Mouse (Mus musculus) liver, postnatal 0 days (tissue): ENCODE results near the gene Uhrf1bp1. TPM values are rescaled to one million over a fixed set of nuclear protein-coding genes. Genes with fewer than 3 reads are reported as not detected.

ENCODE experiments used
- ATAC-seq: fragments of 200-750 bp; cut with Nextera tagmentation; 2 replicates; pipeline ENCODE4 v1.8.0; 2017; ENCODE audit warnings: mild to moderate bottlenecking, moderate library complexity
- DNase-seq: peaks from one replicate; pipeline ENCODE4 v3.0.0-alpha.2; 2016
- H3K27ac ChIP-seq: fragments of 300-500 bp; sonication (generic); 2 replicates; pipeline ENCODE4 v1.5.1; 2014; ENCODE audit warnings: antibody characterized with exemption, moderate library complexity, mild to moderate bottlenecking, low read depth
- H3K27me3 ChIP-seq: fragments of 300-500 bp; sonication (generic); 2 replicates; pipeline ENCODE4 v1.6.1; 2014; ENCODE audit warnings: low read length, control low read depth, mixed read lengths; ENCODE audit not compliant: insufficient read depth
- H3K36me3 ChIP-seq: fragments of 300-500 bp; sonication (generic); replicated peaks from 2 replicates; pipeline ENCODE4 v1.6.1; 2014; ENCODE audit warnings: mild to moderate bottlenecking, control low read depth, low read length, moderate library complexity, mixed read lengths; ENCODE audit not compliant: insufficient read depth
- H3K4me1 ChIP-seq: fragments of 300-500 bp; sonication (generic); 2 replicates; pipeline ENCODE4 v1.6.1; 2014; ENCODE audit warnings: antibody characterized with exemption, mild to moderate bottlenecking, control low read depth; ENCODE audit not compliant: insufficient read depth
- H3K4me2 ChIP-seq: fragments of 300-500 bp; sonication (generic); 2 replicates; pipeline ENCODE4 v1.6.1; 2014; ENCODE audit warnings: low read depth, mild to moderate bottlenecking, low read length, moderate library complexity, mixed read lengths
- H3K4me3 ChIP-seq: fragments of 300-500 bp; sonication (generic); 2 replicates; pipeline ENCODE4 v1.5.1; 2014; ENCODE audit warnings: low read depth, low read length
- H3K9ac ChIP-seq: fragments of 300-500 bp; sonication (generic); replicated peaks from 2 replicates; pipeline ENCODE4 v1.6.1; 2014; ENCODE audit warnings: mild to moderate bottlenecking, moderate library complexity
- H3K9me3 ChIP-seq: fragments of 300-500 bp; sonication (generic); 2 replicates; pipeline ENCODE4 v1.6.1; 2016; ENCODE audit warnings: mild to moderate bottlenecking, control low read depth, low read length, mixed read lengths
- CTCF ChIP-seq: sonication (generic); IDR thresholded peaks from 2 replicates; pipeline ENCODE4 v1.5.1; 2016; ENCODE audit warnings: antibody characterized with exemption, low read depth
- EP300 ChIP-seq: IDR thresholded peaks from 2 replicates; pipeline ENCODE4 v1.6.1; 2016; ENCODE audit warnings: antibody characterized with exemption, low read depth, mild to moderate bottlenecking
- WGBS: fragments of 180-500 bp; shearing (Covaris S2); extraction: QIAGEN DNeasy Blood & Tissue Kit; methylation state at CpG from one replicate; pipeline ENCODE4 v1.1.7; 2014; ENCODE audit not compliant: insufficient replicate concordance; 5-methylcytosine and 5-hydroxymethylcytosine counted together
- polyA plus RNA-seq: library from polyadenylated mRNA; unstranded; fragments of >200 nt; fragmentation: Nextera tagmentation; extraction: Ambion mirVana; gene quantifications from 2 replicates; pipeline ENCODE4 v1.2.1, GENCODE M21; 2015

The Uhrf1bp1 gene
- polyA plus RNA-seq, 1 experiment from 2014 or later, result 2.2 TPM

DNA sequence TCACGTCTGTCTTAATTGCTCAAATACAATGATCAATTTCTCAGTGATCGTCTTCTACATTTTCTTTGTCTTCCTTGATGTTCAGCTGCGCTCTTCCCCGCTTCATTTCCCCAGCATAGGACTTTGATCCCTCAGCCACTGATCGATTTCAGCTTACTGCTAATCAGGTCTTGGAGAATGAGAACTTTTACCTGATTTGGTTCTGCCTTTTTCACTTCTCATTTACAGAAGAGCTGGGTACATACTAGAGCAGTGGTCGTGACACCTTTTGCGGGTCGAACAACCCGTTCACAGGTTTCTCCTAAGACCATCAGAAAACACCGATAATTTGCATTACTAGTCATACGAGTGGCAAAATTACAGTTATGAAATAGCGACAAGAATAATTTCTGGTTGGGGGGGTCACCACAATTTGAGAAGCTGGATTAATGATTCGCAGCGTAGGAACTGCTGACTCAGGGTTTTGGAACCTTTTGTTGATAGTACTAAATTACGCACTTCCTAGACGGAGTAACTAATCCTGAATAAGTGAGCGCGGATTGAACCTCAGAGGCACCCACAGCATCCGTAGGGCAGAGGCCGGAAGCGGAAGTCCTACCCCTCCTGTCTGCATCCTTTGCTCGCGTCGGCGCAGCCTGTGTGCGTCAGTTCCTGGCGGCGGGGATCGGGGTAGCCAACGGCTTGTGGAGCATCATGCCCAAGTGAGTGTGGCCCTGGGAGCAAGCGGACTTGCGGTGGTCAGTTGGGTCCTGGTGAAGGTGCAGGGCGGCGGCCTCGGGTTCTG is 16.6 kb upstream of the Uhrf1bp1 start:
- Histone ChIP-seq H3K27me3 (no peaks in the 10 kb centered on the region), H3K4me3 (peak overlapping the region; percentile 81), H3K27ac (peak overlapping the region; percentile 84), H3K36me3 (peaks cover 10% of the 10 kb centered on the region), H3K4me1 (peaks cover 16% of the 10 kb centered on the region; the same call in 1 of the 2 replicates), H3K9ac (peak overlapping the region; percentile 79), H3K4me2 (peak overlapping the region; percentile 78), H3K9me3 (no peaks in the 10 kb centered on the region)
- DNase-seq, result peak; percentile 95
- peak; percentile 84 for TF ChIP-seq EP300
- TF ChIP-seq CTCF, result no peak
- WGBS, result 1% methylated on average over 35 of the region's 35 CpGs
- peak; percentile 99 for ATAC-seq

DNA sequence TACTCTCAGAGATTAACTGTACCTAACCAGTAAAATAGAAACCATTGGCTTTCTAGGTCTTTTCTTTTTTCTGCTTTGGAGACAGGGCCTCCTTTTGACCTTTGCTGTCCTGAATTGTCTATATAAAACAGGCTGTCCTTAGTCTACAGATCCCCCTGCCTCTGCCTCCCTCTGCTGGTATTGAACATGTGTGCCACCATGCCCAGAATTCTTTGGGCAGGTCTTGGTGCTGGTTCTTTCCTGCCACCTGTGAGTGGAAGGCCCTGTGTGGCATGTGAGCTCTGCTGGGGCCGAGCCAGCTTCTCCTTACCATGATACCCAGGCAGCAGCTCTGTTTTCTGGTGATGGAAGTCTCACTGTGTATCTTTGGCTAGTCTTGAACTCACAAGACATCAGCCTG is 7.9 kb upstream of the Uhrf1bp1 start:
- H3K4me1 ChIP-seq, result no peaks in the 10 kb centered on the region
- no peak for ATAC-seq
- peak; percentile 33 for TF ChIP-seq CTCF
- no peak for TF ChIP-seq EP300
- H3K27me3 ChIP-seq, result no peaks in the 10 kb centered on the region
- H3K27ac ChIP-seq, result no peak overlapping the region
- no peak for DNase-seq
- 78% methylated on average over 1 of the region's 1 CpGs for WGBS
- no peak overlapping the region for H3K4me2 ChIP-seq
- H3K4me3 ChIP-seq, result no peak overlapping the region
- no peaks in the 10 kb centered on the region for H3K9me3 ChIP-seq
- no peak overlapping the region for H3K9ac ChIP-seq
- peaks cover 51% of the 10 kb centered on the region for H3K36me3 ChIP-seq

DNA sequence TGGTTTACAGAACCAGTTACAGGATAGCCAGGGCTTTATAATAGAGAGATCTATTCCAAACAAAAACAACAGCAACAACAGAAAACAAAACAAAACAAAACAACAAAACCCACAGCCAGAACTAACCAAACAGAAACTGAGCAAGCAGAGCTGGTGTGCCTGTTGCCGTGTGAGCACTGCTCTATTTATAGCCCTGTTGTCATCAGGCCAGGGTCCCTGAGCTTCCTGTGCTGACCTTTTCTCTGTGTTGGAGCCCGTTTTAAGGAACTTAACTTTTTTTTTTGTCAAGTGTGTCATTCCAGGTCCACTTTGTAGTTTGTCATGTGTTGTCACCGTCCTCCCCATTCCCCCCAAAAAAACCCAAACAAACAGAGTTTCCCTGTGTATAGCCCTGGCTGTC is 5.2 kb upstream of the Uhrf1bp1 start:
- Histone ChIP-seq H3K9ac (no peak overlapping the region), H3K4me1 (no peaks in the 10 kb centered on the region), H3K36me3 (peaks cover 34% of the 10 kb centered on the region), H3K9me3 (no peaks in the 10 kb centered on the region), H3K27me3 (no peaks in the 10 kb centered on the region), H3K4me3 (no peak overlapping the region), H3K27ac (peak overlapping the region; percentile 75), H3K4me2 (peak overlapping the region; percentile 47; the same call in 1 of the 2 replicates)
- no peak for TF ChIP-seq CTCF
- no peak for TF ChIP-seq EP300
- peak; percentile 82 for ATAC-seq
- 27% methylated on average over 3 of the region's 3 CpGs for WGBS
- DNase-seq, result no peak

DNA sequence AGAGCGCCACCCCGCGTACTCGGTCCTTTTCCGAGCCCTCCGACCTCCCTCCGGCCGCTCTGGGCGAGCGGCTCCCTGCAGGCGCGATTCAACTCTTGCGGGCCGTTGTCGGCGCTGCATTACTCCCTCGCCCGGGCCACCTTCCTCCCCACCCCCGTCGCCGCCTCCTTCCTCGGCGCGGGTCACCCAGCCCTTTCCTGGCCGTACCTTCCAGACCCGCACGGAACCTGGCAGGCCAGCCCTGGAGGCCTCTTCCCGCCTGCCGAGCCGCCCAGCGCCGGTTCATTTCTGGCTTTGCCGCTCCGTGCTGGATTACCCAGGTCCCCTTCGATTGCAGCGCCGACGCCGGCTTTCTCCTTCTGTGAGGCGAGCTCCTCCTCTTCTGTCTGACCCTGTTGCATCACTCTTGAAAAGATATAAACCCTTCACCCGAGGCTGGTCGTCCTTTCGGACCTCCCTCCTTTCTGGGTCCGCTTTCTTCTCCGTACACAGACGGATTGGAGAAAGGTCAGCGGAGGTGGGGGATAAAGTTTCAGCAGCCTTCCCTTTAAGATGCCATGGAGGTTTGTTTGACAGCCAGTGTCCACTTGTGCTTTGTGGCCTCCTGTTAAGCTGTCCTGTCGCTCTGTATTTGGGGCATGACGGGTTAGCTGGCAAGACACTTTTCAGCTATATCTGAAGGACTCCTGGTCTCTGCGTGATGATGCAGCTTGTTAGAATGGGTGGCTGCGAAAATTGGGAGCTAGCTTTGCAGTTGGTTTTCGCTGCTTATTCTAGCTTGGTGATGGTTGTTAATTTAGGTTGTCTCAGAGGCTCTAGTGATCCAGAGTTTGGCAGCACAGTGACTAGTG is 782 bp downstream of the Uhrf1bp1 start:
- Histone ChIP-seq H3K27me3 (no peaks in the 10 kb centered on the region), H3K36me3 (peaks cover 11% of the 10 kb centered on the region), H3K27ac (peak overlapping the region; percentile 90), H3K4me1 (peaks cover 24% of the 10 kb centered on the region), H3K9me3 (no peaks in the 10 kb centered on the region), H3K9ac (peak overlapping the region; percentile 92), H3K4me2 (peak overlapping the region; percentile 97), H3K4me3 (peak overlapping the region; percentile 98)
- WGBS, result 1% methylated on average over 46 of the region's 52 CpGs
- TF ChIP-seq CTCF (no peak), EP300 (no peak)
- peak; percentile 66 for ATAC-seq
- peak; percentile 74 for DNase-seq

DNA sequence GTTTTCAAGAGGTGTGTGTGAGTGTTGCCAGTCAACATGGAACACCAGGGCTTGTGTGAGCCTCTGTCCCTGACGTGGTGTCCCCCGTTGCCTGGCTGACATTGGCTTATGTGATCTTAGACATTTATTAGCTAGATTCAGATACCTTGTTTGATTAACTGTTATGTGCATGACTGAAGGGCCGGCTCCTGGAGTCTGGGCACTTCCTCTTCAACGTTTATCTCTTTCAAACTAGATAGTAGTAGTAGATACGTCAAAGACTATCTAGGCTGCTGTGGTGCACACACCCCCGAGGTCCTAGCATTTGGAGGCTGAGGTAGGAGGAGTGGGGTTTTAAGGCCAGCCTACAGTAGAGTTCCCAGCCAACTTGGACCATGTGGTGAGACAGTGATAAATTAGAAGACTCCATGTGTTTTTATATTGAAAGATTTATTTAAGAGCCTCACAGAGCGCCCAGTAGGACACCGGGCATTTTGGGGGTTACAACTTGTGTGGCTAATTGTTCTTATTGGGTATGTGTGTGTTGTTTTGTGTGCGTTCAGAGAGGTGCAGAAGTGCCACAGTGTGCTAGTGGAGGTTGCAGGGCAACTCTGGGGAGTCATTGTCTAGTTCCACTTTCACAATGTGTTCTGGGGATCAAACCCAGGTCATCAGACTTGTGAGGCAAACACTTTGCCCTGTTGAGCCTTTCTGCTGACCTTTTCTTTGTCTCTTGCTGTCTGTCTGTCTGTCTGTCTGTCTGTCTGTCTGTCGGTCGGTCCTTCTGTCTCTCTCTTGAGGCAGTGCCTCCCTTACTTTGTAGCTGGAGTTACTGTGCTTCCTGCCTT is 1.6 kb downstream of the Uhrf1bp1 start:
- TF ChIP-seq EP300, result no peak; the same call in 1 of the 2 replicates
- TF ChIP-seq CTCF, result no peak
- no peaks in the 10 kb centered on the region for H3K9me3 ChIP-seq
- H3K4me1 ChIP-seq, result peaks cover 24% of the 10 kb centered on the region
- H3K27me3 ChIP-seq, result no peaks in the 10 kb centered on the region
- peak overlapping the region; percentile 90 for H3K27ac ChIP-seq
- DNase-seq (peak; percentile 31), ATAC-seq (peak; percentile 34)
- H3K36me3 ChIP-seq, result peaks cover 4% of the 10 kb centered on the region; the same call in 1 of the 2 replicates
- WGBS, result 23% methylated on average over 11 of the region's 11 CpGs
- peak overlapping the region; percentile 92 for H3K9ac ChIP-seq
- peak overlapping the region; percentile 98 for H3K4me3 ChIP-seq
- H3K4me2 ChIP-seq, result peak overlapping the region; percentile 97
